Mouse (Mus musculus) ES-E14 (cell line): ENCODE data around the gene Mrps14. TPM values are rescaled to one million over a fixed set of nuclear protein-coding genes. Genes with fewer than 3 reads are reported as not detected.

ENCODE experiments used
- DNase-seq: peaks from one replicate; pipeline ENCODE4 v3.0.0-alpha.2; 2013; ENCODE audit warnings: low read depth, low spot score
- H3K27ac ChIP-seq: 2 replicates; pipeline ENCODE4 v1.5.1; 2012; ENCODE audit warnings: low read depth, mild to moderate bottlenecking, low read length, moderate library complexity, mixed read lengths; ENCODE audit not compliant: poor library complexity, insufficient read depth, severe bottlenecking
- H3K36me3 ChIP-seq: 2 replicates; pipeline ENCODE4 v1.6.1; 2012; ENCODE audit warnings: mild to moderate bottlenecking, low read length, moderate library complexity, mixed read lengths; ENCODE audit not compliant: control insufficient read depth, poor library complexity, insufficient read depth, severe bottlenecking
- H3K4me1 ChIP-seq, 2 experiments: fragments of 150-350 bp in 1 of 2; sonication (generic) in 1 of 2; 2 replicates each; pipeline ENCODE4 v1.6.1; 2012; ENCODE audit warnings: low read length in 2 of 2, mild to moderate bottlenecking in 1 of 2, mixed read lengths in 1 of 2; ENCODE audit not compliant: control insufficient read depth in 2 of 2, insufficient read depth in 2 of 2, poor library complexity in 1 of 2
- H3K4me3 ChIP-seq, 2 experiments: fragments of 150-350 bp in 1 of 2; sonication (generic) in 1 of 2; 2 replicates each; pipeline ENCODE4 v1.5.1; 2012; ENCODE audit warnings: low read length in 2 of 2, low read depth in 1 of 2, mild to moderate bottlenecking in 1 of 2, mixed read lengths in 1 of 2; ENCODE audit not compliant: insufficient read depth in 1 of 2, poor library complexity in 1 of 2, severe bottlenecking in 1 of 2
- H3K9ac ChIP-seq: 2 replicates; pipeline ENCODE4 v1.6.1; 2012; ENCODE audit warnings: low read depth, mild to moderate bottlenecking, low read length, mixed read lengths; ENCODE audit not compliant: poor library complexity, insufficient read depth, severe bottlenecking
- H3K9me3 ChIP-seq: fragments of 150-350 bp; sonication (generic); 2 replicates; pipeline ENCODE4 v1.6.1; 2012; ENCODE audit warnings: low read depth, mild to moderate bottlenecking, low read length; ENCODE audit not compliant: control insufficient read depth, insufficient read depth
- CHD2 ChIP-seq: IDR thresholded peaks from 2 replicates; pipeline ENCODE4 v1.6.1; 2014; ENCODE audit warnings: mild to moderate bottlenecking, low read depth, low read length, inconsistent platforms
- HCFC1 ChIP-seq: IDR thresholded peaks from 2 replicates; pipeline ENCODE4 v1.6.1; 2012; ENCODE audit warnings: low read length, inconsistent platforms, borderline replicate concordance; ENCODE audit not compliant: insufficient read depth
- MAFK ChIP-seq: IDR thresholded peaks from 2 replicates; pipeline ENCODE4 v1.6.1; 2014; ENCODE audit warnings: mild to moderate bottlenecking, low read depth, low read length, inconsistent platforms; ENCODE audit not compliant: insufficient read depth
- ZC3H11A ChIP-seq: IDR thresholded peaks from 2 replicates; pipeline ENCODE4 v1.6.1; 2012; ENCODE audit warnings: low read depth, mild to moderate bottlenecking, inconsistent platforms, low read length, borderline replicate concordance
- ZNF384 ChIP-seq: IDR thresholded peaks from 2 replicates; pipeline ENCODE4 v1.6.1; 2012; ENCODE audit warnings: low read depth, low read length, inconsistent platforms
- in situ Hi-C, 2 experiments: fragments of 600-800 bp; cut with MboI; formaldehyde crosslinking; loops; one replicate each; pipeline ENCODE4 v1.15.1; 2025; ENCODE audit warnings: low sequenced_read_pairs in 2 of 2, inconsistent platforms in 1 of 2; ENCODE audit not compliant: unreplicated experiment in 2 of 2
- total RNA-seq: library from RNA; depleted of rRNA; stranded (reverse); fragments of 300-350 nt; gene quantifications from 2 replicates; pipeline ENCODE4 v1.2.3, GENCODE M21; 2012

Gene Mrps14
- total RNA-seq, 1 experiment, result 71.6 TPM

- H3K4me1 ChIP-seq, result no peaks in the 10 kb centered on the region
- H3K36me3 ChIP-seq, result no peaks in the 10 kb centered on the region
- no peak for TF ChIP-seq CHD2
- TF ChIP-seq HCFC1, result no peak
- TF ChIP-seq ZC3H11A, result 0 out of 2 replicates have a peak, but pooled peaks have one; percentile 17
- no peak for TF ChIP-seq ZNF384
- H3K27ac ChIP-seq, result no peak overlapping the region
- DNase-seq, result no peak
- no peak overlapping the region for H3K4me3 ChIP-seq
- no peak overlapping the region for H3K9ac ChIP-seq
- in situ Hi-C loops, result no loop called here
- no peaks in the 10 kb centered on the region for H3K9me3 ChIP-seq
Observed at GRCm38 (mm10) chr1:160231013-160231412, 36.0 kb downstream of the Mrps14 start.

DNA sequence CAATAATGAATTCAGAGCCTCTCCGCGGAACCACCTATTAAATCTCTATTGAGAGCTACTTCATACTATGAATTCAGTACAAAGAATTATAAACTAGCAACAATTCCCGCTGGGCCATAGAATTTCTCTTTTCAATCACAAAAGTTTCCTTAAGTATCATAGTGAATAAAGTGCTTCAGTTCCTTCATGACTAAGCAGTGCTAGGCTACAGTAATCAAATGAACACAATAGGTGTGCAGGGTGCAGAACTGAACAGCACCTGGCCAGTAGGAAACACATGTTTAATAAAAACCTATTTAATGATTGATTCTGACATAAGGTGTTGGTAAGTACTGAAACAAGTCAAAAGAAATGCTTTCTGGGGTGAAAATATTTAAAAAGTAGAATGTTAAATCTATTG is 37.1 kb downstream of the Mrps14 start:
- TF ChIP-seq ZNF384 (no peak), MAFK (no peak), CHD2 (no peak), ZC3H11A (no peak), HCFC1 (no peak)
- Histone ChIP-seq H3K4me3 (no peak overlapping the region), H3K36me3 (no peaks in the 10 kb centered on the region), H3K4me1 (no peaks in the 10 kb centered on the region), H3K9me3 (no peaks in the 10 kb centered on the region), H3K27ac (no peak overlapping the region), H3K9ac (no peak overlapping the region)
- in situ Hi-C loops, result no loop called here
- DNase-seq, result no peak

- H3K9ac ChIP-seq, result no peak overlapping the region
- no peaks in the 10 kb centered on the region for H3K4me1 ChIP-seq
- no peak overlapping the region for H3K4me3 ChIP-seq
- H3K36me3 ChIP-seq, result no peaks in the 10 kb centered on the region
- in situ Hi-C loops, result no loop called here
- no peak for TF ChIP-seq HCFC1
- no peak for TF ChIP-seq ZNF384
- TF ChIP-seq MAFK, result no peak
- TF ChIP-seq CHD2, result no peak
- no peak for TF ChIP-seq ZC3H11A
- DNase-seq, result no peak
- no peaks in the 10 kb centered on the region for H3K9me3 ChIP-seq
- H3K27ac ChIP-seq, result no peak overlapping the region
Observed at GRCm38 (mm10) chr1:160233921-160234320, 38.9 kb downstream of the Mrps14 start.

DNA sequence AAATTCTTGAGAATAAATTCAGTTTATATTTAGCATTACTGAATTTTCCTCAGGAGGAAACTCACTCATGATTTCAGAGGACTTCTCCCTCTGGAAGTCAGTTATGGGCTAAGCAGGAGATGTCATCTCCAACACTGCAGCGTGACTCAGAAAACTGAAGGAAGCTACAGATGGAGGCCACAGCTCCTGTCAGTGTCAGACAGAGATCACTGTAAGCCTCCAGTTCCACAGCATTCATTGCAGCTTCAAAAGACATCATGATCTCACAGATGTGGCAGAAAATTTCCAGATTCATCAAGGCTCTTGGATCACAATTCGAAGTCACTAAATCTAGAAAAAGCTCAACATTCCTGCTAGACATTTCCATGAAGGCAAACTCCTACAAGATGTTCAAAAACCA is 43.0 kb downstream of the Mrps14 start:
- DNase-seq, result no peak
- Histone ChIP-seq H3K36me3 (no peaks in the 10 kb centered on the region), H3K9ac (no peak overlapping the region), H3K4me3 (no peak overlapping the region), H3K9me3 (no peaks in the 10 kb centered on the region), H3K4me1 (no peaks in the 10 kb centered on the region; a peak in 1 of 4 replicates), H3K27ac (no peak overlapping the region)
- in situ Hi-C loops, result no loop called here
- TF ChIP-seq CHD2 (no peak), HCFC1 (no peak), MAFK (no peak)

GRCm38 (mm10) chr1:160238852-160239443 is 43.9 kb downstream of the Mrps14 start:
- Histone ChIP-seq H3K4me1 (no peaks in the 10 kb centered on the region; a peak in 1 of 4 replicates), H3K9me3 (no peaks in the 10 kb centered on the region), H3K9ac (no peak overlapping the region), H3K4me3 (no peak overlapping the region), H3K27ac (no peak overlapping the region), H3K36me3 (no peaks in the 10 kb centered on the region)
- in situ Hi-C loops, result no loop called here
- no peak for TF ChIP-seq ZC3H11A
- DNase-seq, result no peak
